Mouse (Mus musculus): ENCODE results near the gene Gm11492. TPM values are rescaled to one million over a fixed set of nuclear protein-coding genes. Genes with fewer than 3 reads are reported as not detected.

Gene Gm11492
- polyA plus RNA-seq, 1 experiment from 2014 or later, result not detected

DNA sequence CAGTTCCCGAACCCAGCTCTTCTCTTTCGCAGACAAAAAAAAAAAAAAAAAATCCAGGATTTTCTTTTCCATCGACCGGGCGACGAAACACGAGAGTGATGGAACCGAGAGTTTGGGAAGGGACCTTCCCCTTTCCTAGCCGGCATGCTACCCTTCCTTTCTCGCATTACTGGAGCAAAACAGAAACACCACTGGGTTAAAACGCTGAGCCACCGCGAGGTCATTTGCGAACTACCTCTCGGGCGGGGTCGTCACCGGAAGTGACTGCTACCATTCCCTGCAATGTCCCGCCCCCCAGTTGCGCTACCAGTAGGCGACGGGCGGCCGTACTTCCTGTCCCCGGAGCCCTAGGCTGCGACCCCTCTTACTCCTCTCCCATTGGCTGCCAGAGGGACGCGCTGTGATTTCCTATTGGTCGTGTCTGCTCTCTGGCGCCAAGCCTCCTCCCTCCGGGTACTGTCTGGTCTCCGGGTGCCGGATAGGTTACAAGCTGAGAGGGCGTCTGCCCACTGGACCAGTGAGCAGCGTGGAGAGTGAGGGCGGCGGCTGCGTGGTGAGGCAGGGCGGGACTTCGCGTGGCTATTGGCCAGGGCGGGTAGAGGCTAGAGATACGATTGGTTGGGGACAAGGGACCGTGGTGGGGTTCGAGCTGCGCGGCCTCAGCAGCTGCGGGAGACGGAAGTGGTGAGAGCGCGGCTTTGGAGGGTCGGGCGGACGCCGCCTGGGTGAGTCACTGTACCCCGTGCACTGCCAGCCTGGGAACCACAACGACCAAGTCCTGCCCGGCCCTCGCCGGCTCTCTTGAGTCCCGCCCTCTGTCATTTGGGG is 25.3 kb downstream of the Gm11492 start, which contains the start of gene Mtmr4:
Gene Mtmr4 (plus strand): TSS at position 637 of the 828 bp plus-strand sequence.
- Histone ChIP-seq H3K4me1 (replicated peaks) (peaks cover 39% of the 10 kb centered on the region), H3K4me2 (peak within 1 kb of the TSS; percentile 92), H3K36me3 (peaks cover 7% of the 10 kb centered on the region; the same call in 1 of the 2 replicates), H3K9ac (replicated peaks) (peak within 1 kb of the TSS; percentile 79), H3K27me3 (no peaks in the 10 kb centered on the region), H3K27ac (peak within 1 kb of the TSS; percentile 93), H3K9me3 (no peaks in the 10 kb centered on the region), H3K4me3 (replicated peaks) (peak within 1 kb of the TSS; percentile 70)
- under 1% methylated on average over 61 of the region's 61 CpGs for WGBS
- peak; percentile 99 for ATAC-seq (ENCODE audit: insufficient number of reproducible peaks, insufficient read depth, low FRiP score, low TSS enrichment, low read depth)

DNA sequence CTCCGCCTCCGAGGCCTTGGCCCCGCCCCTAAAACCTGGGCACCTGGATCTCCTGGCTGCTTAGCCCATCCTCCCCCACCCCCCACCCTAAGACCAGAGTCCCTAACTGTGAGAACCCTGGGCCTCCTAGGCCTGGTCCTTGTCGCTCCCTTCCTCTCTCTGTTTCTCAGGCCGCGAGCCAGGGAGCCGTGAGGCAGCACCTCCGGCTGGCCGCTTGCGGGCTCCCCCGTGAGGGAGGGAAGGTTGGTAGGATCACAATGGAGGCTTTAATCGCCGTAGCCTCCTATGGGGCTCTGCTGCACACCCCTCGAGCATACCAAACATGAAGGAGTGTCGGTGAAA is 25.9 kb downstream of the Gm11492 start:
- H3K27ac ChIP-seq, result peak overlapping the region; percentile 93
- H3K9ac ChIP-seq (replicated peaks), result peak overlapping the region; percentile 73
- peak; percentile 42 for ATAC-seq (ENCODE audit: insufficient number of reproducible peaks, insufficient read depth, low FRiP score, low TSS enrichment, low read depth)
- peak overlapping the region; percentile 70 for H3K4me3 ChIP-seq (replicated peaks)
- H3K4me1 ChIP-seq (replicated peaks), result peaks cover 44% of the 10 kb centered on the region
- H3K9me3 ChIP-seq, result no peaks in the 10 kb centered on the region
- H3K36me3 ChIP-seq, result peaks cover 11% of the 10 kb centered on the region
- peak overlapping the region; percentile 92 for H3K4me2 ChIP-seq
- WGBS, result 0% methylated on average over 15 of the region's 15 CpGs
- no peaks in the 10 kb centered on the region for H3K27me3 ChIP-seq

DNA sequence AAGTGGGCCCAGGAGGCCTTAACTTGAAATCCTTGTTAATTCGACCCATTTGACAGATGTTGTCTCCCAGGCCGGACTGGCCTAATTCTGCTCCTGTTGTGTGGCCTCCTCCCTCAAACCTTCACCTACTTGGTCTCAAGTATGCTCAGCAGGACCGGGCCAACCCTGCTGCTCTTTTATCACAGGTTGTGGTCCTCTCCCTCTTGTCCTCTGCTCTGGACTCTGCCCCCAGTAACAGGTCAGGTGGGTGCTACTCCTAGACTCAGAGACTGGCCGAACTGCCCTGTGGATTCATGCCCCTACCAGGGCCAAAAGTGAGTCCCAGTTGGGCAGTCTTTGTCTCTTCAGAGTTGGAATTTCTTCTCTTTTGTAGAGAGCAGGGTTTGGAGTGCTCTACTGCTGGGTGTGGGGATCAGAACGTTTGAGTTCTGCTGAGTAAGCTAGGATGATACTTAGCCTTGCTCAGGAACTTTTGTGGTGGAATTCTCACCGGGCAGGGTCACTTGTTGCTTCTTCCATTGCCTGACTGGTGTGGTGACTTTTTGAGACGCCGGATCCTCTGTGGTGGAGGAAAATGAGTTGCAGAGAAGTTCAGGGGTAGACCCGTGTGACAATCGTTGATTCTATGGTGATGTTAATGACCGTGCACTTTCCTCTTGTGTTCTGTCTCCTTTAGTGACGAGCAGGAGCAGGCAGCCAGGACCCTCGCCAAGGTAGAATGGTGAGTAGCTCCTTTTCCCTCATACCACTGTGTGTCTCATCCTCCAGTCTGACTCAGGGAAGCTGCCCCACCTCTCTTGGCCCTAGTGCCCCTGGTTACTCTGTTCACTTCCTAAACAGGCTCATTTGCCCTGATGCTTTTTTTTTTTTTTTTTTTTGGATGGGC is 26.5 kb downstream of the Gm11492 start:
- Histone ChIP-seq H3K4me2 (peak overlapping the region; percentile 92), H3K27me3 (no peaks in the 10 kb centered on the region), H3K27ac (peak overlapping the region; percentile 93), H3K9me3 (no peaks in the 10 kb centered on the region), H3K4me3 (replicated peaks) (peak overlapping the region; percentile 70), H3K9ac (replicated peaks) (peak overlapping the region; percentile 73), H3K4me1 (replicated peaks) (peaks cover 44% of the 10 kb centered on the region), H3K36me3 (peaks cover 17% of the 10 kb centered on the region)
- ATAC-seq (ENCODE audit: insufficient number of reproducible peaks, insufficient read depth, low FRiP score, low TSS enrichment, low read depth), result no peak
- 35% methylated on average over 13 of the region's 13 CpGs for WGBS

DNA sequence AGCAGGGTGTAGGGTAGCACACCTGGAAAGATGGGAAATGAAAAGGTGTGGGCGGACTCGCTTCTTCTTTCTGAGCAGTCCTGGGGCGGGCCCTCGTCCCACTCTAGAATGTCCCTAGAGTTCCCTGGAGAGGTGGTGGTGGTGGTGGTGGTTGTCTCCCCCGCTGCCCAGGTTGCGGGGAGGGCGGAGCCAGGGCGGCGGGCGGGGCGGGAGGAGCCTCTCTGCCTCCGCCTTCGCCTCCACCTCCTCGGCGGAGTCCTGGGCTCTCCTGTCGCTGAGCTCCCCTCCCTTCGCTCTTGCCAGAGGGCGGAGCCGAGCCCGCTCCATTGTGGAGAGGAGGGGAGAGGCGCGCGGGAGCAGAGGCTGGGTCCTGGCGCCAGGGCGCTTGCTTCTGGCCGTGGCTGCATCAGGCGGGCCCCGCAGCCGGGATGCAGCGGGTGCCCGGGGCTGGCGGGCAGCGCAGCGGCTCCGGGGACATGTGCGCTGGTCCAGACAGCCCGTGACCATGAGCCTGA is 28.9 kb downstream of the Gm11492 start:
- Histone ChIP-seq H3K27ac (peak overlapping the region; percentile 82), H3K4me2 (peak overlapping the region; percentile 88), H3K4me1 (replicated peaks) (peaks cover 34% of the 10 kb centered on the region), H3K9me3 (no peaks in the 10 kb centered on the region), H3K36me3 (peaks cover 42% of the 10 kb centered on the region), H3K4me3 (replicated peaks) (peak overlapping the region; percentile 73), H3K27me3 (no peaks in the 10 kb centered on the region), H3K9ac (replicated peaks) (peak overlapping the region; percentile 89)
- WGBS, result under 1% methylated on average over 30 of the region's 37 CpGs
- peak; percentile 49 for ATAC-seq (ENCODE audit: insufficient number of reproducible peaks, insufficient read depth, low FRiP score, low TSS enrichment, low read depth)

DNA sequence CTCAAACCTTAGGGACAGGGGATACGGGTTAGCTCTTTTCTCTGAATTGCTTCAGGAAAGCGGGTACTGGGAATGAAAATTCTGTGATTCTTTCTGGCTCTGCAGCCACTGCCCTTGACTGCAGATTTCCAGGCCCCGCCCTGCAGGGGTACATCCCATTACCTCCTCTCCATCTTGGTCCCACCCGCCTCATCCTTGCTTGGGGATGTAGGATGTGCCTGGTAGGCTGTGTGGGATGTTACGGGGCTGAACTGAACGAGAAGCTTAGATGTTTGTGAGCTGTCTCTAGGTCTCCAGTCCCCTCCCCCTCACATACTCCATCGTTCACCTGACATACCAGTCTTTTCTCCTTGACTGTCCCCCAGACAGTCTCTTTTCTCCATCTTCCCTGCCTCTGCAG is 29.5 kb downstream of the Gm11492 start:
- Histone ChIP-seq H3K27ac (peak overlapping the region; percentile 82), H3K4me1 (replicated peaks) (peaks cover 30% of the 10 kb centered on the region), H3K9me3 (no peaks in the 10 kb centered on the region), H3K9ac (replicated peaks) (peak overlapping the region; percentile 89), H3K4me2 (peak overlapping the region; percentile 88), H3K36me3 (peaks cover 48% of the 10 kb centered on the region), H3K27me3 (no peaks in the 10 kb centered on the region), H3K4me3 (replicated peaks) (peak overlapping the region; percentile 73)
- no peak for ATAC-seq (ENCODE audit: insufficient number of reproducible peaks, insufficient read depth, low FRiP score, low TSS enrichment, low read depth)
- WGBS, result 9% methylated on average over 7 of the region's 7 CpGs

DNA sequence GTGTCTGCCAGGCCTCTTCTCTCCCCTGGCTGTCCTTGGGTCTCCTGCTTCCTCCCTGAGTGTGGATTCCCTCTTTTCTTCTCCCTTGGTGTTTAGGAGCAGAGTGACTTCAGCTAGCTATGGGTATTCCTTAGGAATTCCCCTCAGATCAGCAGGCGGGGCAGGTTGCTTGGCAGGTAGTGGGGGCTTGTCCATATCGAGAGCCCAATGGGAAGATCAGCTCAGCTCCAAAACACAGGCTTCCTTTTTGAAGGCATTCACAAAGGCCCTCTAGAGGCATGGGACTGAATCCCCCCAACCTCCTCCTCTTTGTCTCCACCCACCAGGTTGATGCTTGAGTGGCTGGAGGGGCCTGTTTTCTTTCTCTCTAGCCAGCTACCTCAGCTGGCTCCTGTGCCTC is 30.0 kb downstream of the Gm11492 start:
- ATAC-seq (ENCODE audit: insufficient number of reproducible peaks, insufficient read depth, low FRiP score, low TSS enrichment, low read depth), result no peak
- peak overlapping the region; percentile 82; the same call in 1 of the 2 replicates for H3K27ac ChIP-seq
- peaks cover 30% of the 10 kb centered on the region for H3K4me1 ChIP-seq (replicated peaks)
- peaks cover 53% of the 10 kb centered on the region for H3K36me3 ChIP-seq
- 51% methylated on average over 2 of the region's 2 CpGs for WGBS
- peak overlapping the region; percentile 89 for H3K9ac ChIP-seq (replicated peaks)
- H3K4me3 ChIP-seq (replicated peaks), result peak overlapping the region; percentile 73
- H3K4me2 ChIP-seq, result peak overlapping the region; percentile 88
- no peaks in the 10 kb centered on the region for H3K9me3 ChIP-seq
- H3K27me3 ChIP-seq, result no peaks in the 10 kb centered on the region

DNA sequence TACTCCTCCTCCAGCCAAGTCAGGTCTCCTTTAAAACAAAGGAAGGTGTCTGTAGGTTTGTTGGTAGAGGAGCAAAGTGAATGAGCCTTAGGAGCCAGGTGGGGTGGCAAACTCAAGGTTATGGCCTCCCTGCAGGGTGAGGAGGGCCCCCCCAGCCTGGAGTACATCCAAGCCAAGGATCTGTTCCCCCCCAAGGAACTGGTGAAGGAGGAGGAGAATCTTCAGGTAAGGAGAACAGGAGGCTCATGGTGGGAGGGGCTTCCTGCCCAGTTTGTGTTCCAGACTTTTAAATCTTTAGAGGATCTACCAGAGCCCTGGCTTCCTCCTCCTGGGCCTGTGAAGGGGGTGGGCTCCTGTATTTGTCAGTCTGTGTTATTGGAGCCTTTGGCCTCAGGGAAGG is 30.6 kb downstream of the Gm11492 start:
- Histone ChIP-seq H3K27ac (no peak overlapping the region), H3K27me3 (no peaks in the 10 kb centered on the region), H3K9me3 (no peaks in the 10 kb centered on the region), H3K9ac (replicated peaks) (peak overlapping the region; percentile 89; the same call in 1 of the 2 replicates), H3K36me3 (peaks cover 59% of the 10 kb centered on the region), H3K4me2 (peak overlapping the region; percentile 88), H3K4me1 (replicated peaks) (peaks cover 30% of the 10 kb centered on the region), H3K4me3 (replicated peaks) (no peak overlapping the region; the same call in 1 of the 2 replicates)
- ATAC-seq (ENCODE audit: insufficient number of reproducible peaks, insufficient read depth, low FRiP score, low TSS enrichment, low read depth), result no peak

DNA sequence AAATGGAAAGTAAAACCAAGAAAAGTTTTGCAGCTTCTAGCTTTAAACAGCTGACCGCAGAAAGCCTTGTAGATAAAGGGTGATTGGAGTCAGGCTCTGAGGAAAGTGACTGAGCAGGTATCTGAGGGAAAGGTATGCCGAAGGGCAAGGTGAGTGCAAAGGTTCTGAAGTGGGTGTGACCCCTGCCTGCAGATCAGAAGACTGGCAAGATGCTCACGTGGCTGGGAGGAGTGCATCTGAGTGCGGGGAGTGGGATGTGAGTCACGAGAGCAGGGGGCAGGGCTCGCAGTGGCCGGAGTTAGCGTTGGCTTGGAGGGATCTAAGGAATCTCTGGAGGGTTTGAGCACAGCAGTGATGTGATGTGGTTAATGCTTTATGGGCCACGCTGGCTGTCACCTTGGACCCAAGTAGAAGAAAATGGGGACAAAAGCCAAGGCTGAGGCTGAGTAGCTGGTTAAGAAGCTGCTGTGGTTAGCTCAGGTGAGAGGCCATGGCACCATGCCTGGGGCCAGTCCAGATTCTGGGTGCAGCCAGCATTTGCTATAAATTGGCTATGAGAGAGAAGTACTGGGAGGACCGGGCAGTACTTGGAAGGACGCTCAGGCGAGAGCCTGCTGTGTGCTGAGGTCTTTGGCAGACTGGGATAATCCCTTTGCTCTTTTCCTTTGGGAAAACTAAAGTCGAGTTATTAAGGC is 33.1 kb downstream of the Gm11492 start:
- H3K4me3 ChIP-seq (replicated peaks), result no peak overlapping the region
- H3K27ac ChIP-seq, result no peak overlapping the region
- H3K27me3 ChIP-seq, result no peaks in the 10 kb centered on the region
- 92% methylated on average over 13 of the region's 13 CpGs for WGBS
- peaks cover 76% of the 10 kb centered on the region for H3K36me3 ChIP-seq
- no peak overlapping the region for H3K4me2 ChIP-seq
- ATAC-seq (ENCODE audit: insufficient number of reproducible peaks, insufficient read depth, low FRiP score, low TSS enrichment, low read depth), result no peak
- peaks cover 20% of the 10 kb centered on the region for H3K4me1 ChIP-seq (replicated peaks)
- no peak overlapping the region for H3K9ac ChIP-seq (replicated peaks)
- H3K9me3 ChIP-seq, result no peaks in the 10 kb centered on the region

DNA sequence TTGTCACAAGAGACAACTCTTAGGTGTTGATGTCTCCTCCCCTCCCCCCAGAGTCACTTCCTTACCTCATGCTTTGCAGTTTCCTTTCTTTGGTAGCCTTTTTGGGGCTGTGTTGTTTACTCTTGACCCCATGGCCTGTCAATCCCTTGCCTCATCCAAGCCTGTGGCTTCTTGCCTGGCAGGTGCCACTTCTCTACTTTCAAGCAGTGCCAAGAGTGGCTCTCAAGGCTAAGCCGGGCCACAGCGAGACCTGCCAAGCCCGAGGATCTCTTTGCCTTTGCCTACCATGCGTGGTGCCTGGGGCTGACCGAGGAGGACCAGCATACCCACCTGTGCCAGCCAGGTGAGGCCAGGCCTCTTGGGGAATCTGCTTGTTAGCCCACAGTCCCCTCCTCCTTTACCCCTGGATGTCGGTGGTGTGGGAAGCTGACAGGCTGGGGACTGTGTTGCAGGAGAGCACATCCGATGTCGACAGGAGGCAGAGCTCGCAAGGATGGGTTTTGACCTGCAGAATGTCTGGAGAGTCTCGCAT is 33.9 kb downstream of the Gm11492 start:
- Histone ChIP-seq H3K4me2 (no peak overlapping the region), H3K9ac (replicated peaks) (no peak overlapping the region), H3K27me3 (no peaks in the 10 kb centered on the region), H3K4me1 (replicated peaks) (peaks cover 14% of the 10 kb centered on the region), H3K9me3 (no peaks in the 10 kb centered on the region), H3K36me3 (peaks cover 85% of the 10 kb centered on the region), H3K4me3 (replicated peaks) (no peak overlapping the region), H3K27ac (no peak overlapping the region)
- 93% methylated on average over 10 of the region's 10 CpGs for WGBS
- ATAC-seq (ENCODE audit: insufficient number of reproducible peaks, insufficient read depth, low FRiP score, low TSS enrichment, low read depth), result no peak

DNA sequence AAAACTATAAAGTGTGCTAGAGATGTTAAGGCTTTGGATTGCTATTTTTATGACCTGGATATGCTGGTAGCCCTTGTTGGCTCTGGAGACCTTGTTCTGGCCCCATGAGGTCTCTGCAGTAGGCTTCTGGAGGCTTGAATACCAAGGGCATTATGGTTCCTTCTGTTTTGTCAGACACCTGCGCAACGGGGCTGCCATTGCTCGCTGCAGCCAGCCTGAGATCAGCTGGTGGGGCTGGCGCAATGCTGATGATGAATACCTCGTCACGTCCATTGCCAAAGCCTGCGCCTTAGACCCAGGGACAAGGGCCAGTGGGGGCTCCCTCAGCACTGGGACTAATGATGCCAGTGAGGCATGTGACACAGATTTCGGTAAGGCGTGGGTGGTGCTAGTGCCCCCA is 35.8 kb downstream of the Gm11492 start:
- ATAC-seq (ENCODE audit: insufficient number of reproducible peaks, insufficient read depth, low FRiP score, low TSS enrichment, low read depth), result no peak
- 97% methylated on average over 9 of the region's 9 CpGs for WGBS
- no peaks in the 10 kb centered on the region for H3K9me3 ChIP-seq
- no peak overlapping the region for H3K4me3 ChIP-seq (replicated peaks)
- H3K4me2 ChIP-seq, result no peak overlapping the region
- peaks cover 100% of the 10 kb centered on the region for H3K36me3 ChIP-seq
- no peaks in the 10 kb centered on the region for H3K27me3 ChIP-seq
- no peaks in the 10 kb centered on the region for H3K4me1 ChIP-seq (replicated peaks)
- H3K27ac ChIP-seq, result no peak overlapping the region
- no peak overlapping the region for H3K9ac ChIP-seq (replicated peaks)

Measured in limb, embryonic 12.5 days (tissue).